Mouse (Mus musculus): Measurements from ENCODE around the gene Tcf7l1.
A peak's percentile ranks its signal among the peaks of the same experiment; 100 is the strongest.

GRCm38 (mm10) chr6:72714726-72715125 is 74.3 kb downstream of the Tcf7l1 start:
- TF ChIP-seq CTCF (IDR thresholded peaks at IDR 0.05) (no peak), EP300 (IDR thresholded peaks at IDR 0.05) (0 out of 2 replicates have a peak, but pooled peaks have one; percentile 36)
